Mouse (Mus musculus) adrenal gland, postnatal 14 days (tissue): ENCODE data around the gene Nuf2. TPM values are rescaled to one million over a fixed set of nuclear protein-coding genes. Genes with fewer than 3 reads are reported as not detected.
A peak's percentile ranks its signal among the peaks of the same experiment; 100 is the strongest.

Experiments used
- DNase-seq: peaks from one replicate; pipeline ENCODE4 v3.0.0; 2021; ENCODE audit warnings: mixed read lengths
- long read RNA-seq, 2 experiments: library from polyadenylated mRNA; stranded (forward); transcript quantifications; one replicate each; pipeline ENCODE4 v2.0.0; 2021
- total RNA-seq: library from RNA; stranded (reverse); gene quantifications from 2 replicates; pipeline ENCODE4 v1.2.3, GENCODE M21; 2021

The Nuf2 gene
- 12.6 and 13.0 TPM in 2 replicates for total RNA-seq
- long read RNA-seq, experiment 1, transcript Nuf2-201 (15 exons, 2,068 nt): major isoform, 11 of 20 reads
- long read RNA-seq, experiment 1, partial matches to known transcripts: 3 of 20 reads
- long read RNA-seq, experiment 1, other reads (novel, unspliced or antisense): 3 of 20 reads
- long read RNA-seq, experiment 2, transcript Nuf2-201 (15 exons, 2,068 nt): major isoform, 9 of 11 reads
- long read RNA-seq, experiment 2, partial matches to known transcripts: 2 of 11 reads
- long read RNA-seq, experiment 2, other reads (novel, unspliced or antisense): 0 of 11 reads

GRCm38 (mm10) chr1:169530876-169531701 lies at the start of gene Nuf2:
Nuf2 (minus strand) TSS chr1:169531464.
- DNase-seq: peak; percentile 98

- no peak for DNase-seq
Observed at GRCm38 (mm10) chr1:169579572-169579971, 48.3 kb upstream of the Nuf2 start.

- DNase-seq: no peak
Observed at GRCm38 (mm10) chr1:169574136-169574535, 42.9 kb upstream of the Nuf2 start.

GRCm38 (mm10) chr1:169555621-169556020 lies 24.4 kb upstream of the Nuf2 start:
- peak; percentile 6 for DNase-seq

GRCm38 (mm10) chr1:169555019-169555418 lies 23.8 kb upstream of the Nuf2 start:
- DNase-seq: no peak

- no peak for DNase-seq
Observed at GRCm38 (mm10) chr1:169553446-169553845, 22.2 kb upstream of the Nuf2 start.

GRCm38 (mm10) chr1:169540415-169540814 lies 9.2 kb upstream of the Nuf2 start:
- DNase-seq: no peak

GRCm38 (mm10) chr1:169531702-169532535 lies 655 bp upstream of the Nuf2 start:
- DNase-seq: peak; percentile 76

- DNase-seq: no peak
Observed at GRCm38 (mm10) chr1:169529996-169530518, 1.2 kb downstream of the Nuf2 start.

GRCm38 (mm10) chr1:169526006-169526680 lies 5.1 kb downstream of the Nuf2 start:
- no peak for DNase-seq

- no peak for DNase-seq
Observed at GRCm38 (mm10) chr1:169519337-169519736, 11.9 kb downstream of the Nuf2 start.

GRCm38 (mm10) chr1:169517899-169518517 lies 13.3 kb downstream of the Nuf2 start:
- DNase-seq: peak; percentile 15

- no peak for DNase-seq
Observed at GRCm38 (mm10) chr1:169517376-169517892, 13.8 kb downstream of the Nuf2 start.

GRCm38 (mm10) chr1:169506354-169506753 lies 24.9 kb downstream of the Nuf2 start:
- no peak for DNase-seq

- DNase-seq: no peak
Observed at GRCm38 (mm10) chr1:169502876-169503275, 28.4 kb downstream of the Nuf2 start.

- peak; percentile 63 for DNase-seq
Observed at GRCm38 (mm10) chr1:169495621-169496020, 35.6 kb downstream of the Nuf2 start.

GRCm38 (mm10) chr1:169491561-169491960 lies 39.7 kb downstream of the Nuf2 start:
- DNase-seq: no peak

GRCm38 (mm10) chr1:169485408-169485885 lies 45.8 kb downstream of the Nuf2 start:
- no peak for DNase-seq

GRCm38 (mm10) chr1:169484565-169484964 lies 46.7 kb downstream of the Nuf2 start:
- DNase-seq: no peak

- no peak for DNase-seq
Observed at GRCm38 (mm10) chr1:169482596-169483335, 48.5 kb downstream of the Nuf2 start.
